Mouse (Mus musculus) embryonic fibroblast, embryonic 13.5 days (primary cell): ENCODE measurements around the gene Foxn3. TPM values are rescaled to one million over a fixed set of nuclear protein-coding genes. Genes with fewer than 3 reads are reported as not detected.

Experiments
- H3K27ac ChIP-seq: 2 replicates; pipeline ENCODE4 v1.5.1; 2012; ENCODE audit warnings: low read length, control low read depth, inconsistent platforms; ENCODE audit not compliant: insufficient read depth
- H3K4me1 ChIP-seq: 2 replicates; pipeline ENCODE4 v1.6.1; 2011; ENCODE audit warnings: low read length; ENCODE audit not compliant: control insufficient read depth, insufficient read depth
- H3K4me3 ChIP-seq: 2 replicates; pipeline ENCODE4 v1.5.1; 2011; ENCODE audit warnings: mild to moderate bottlenecking, control low read depth, low read length; ENCODE audit not compliant: insufficient read depth
- CTCF ChIP-seq: IDR thresholded peaks from 2 replicates; pipeline ENCODE4 v1.5.1; 2011; ENCODE audit warnings: mild to moderate bottlenecking, control low read depth, low read length, moderate library complexity, borderline replicate concordance; ENCODE audit not compliant: insufficient read depth
- POLR2A ChIP-seq: IDR thresholded peaks from 2 replicates; pipeline ENCODE4 v1.6.1; 2011; ENCODE audit warnings: low read depth, mild to moderate bottlenecking, control low read depth, low read length, moderate library complexity
- polyA plus RNA-seq: library from polyadenylated mRNA; stranded (reverse); fragments of >200 nt; gene quantifications from 2 replicates; pipeline ENCODE4 v1.2.4, GENCODE M21; 2011; ENCODE audit warnings: low read depth; ENCODE audit not compliant: missing spikeins, insufficient read length

Gene Foxn3
- polyA plus RNA-seq, 1 experiment = 59.0 TPM

- Histone ChIP-seq H3K4me1 (no peaks in the 10 kb centered on the region), H3K27ac (no peak overlapping the region), H3K4me3 (no peak overlapping the region)
- TF ChIP-seq CTCF (no peak), POLR2A (no peak)
Observed at GRCm38 (mm10) chr12:99453797-99454196, 109.6 kb downstream of the Foxn3 start.

DNA sequence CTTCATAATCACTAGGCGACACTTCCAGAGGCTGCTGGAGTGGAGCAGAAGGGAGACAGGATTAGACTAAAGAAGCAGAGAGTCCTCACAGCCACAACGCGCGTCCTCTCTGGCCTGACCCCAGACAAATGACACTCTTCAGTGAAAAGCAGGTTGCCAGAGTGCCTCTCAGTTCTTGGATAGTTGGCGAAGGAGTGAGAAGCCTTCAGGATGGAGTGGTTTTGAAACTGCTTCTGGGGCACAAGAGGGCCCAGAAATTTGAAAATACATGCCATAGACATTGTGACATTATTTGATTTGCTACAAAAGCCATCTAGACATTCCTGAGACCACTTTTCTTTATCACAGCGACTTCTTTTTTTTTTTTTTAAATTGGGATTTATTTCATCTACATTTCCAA is 113.3 kb downstream of the Foxn3 start:
- TF ChIP-seq CTCF (no peak), POLR2A (no peak)
- H3K27ac ChIP-seq = no peak overlapping the region
- no peaks in the 10 kb centered on the region for H3K4me1 ChIP-seq
- H3K4me3 ChIP-seq = no peak overlapping the region

- H3K27ac ChIP-seq = no peak overlapping the region
- no peak overlapping the region for H3K4me3 ChIP-seq
- H3K4me1 ChIP-seq = no peaks in the 10 kb centered on the region; the same call in 1 of the 2 replicates
- TF ChIP-seq CTCF = no peak
- TF ChIP-seq POLR2A = no peak
Observed at GRCm38 (mm10) chr12:99447791-99448190, 115.6 kb downstream of the Foxn3 start.

DNA sequence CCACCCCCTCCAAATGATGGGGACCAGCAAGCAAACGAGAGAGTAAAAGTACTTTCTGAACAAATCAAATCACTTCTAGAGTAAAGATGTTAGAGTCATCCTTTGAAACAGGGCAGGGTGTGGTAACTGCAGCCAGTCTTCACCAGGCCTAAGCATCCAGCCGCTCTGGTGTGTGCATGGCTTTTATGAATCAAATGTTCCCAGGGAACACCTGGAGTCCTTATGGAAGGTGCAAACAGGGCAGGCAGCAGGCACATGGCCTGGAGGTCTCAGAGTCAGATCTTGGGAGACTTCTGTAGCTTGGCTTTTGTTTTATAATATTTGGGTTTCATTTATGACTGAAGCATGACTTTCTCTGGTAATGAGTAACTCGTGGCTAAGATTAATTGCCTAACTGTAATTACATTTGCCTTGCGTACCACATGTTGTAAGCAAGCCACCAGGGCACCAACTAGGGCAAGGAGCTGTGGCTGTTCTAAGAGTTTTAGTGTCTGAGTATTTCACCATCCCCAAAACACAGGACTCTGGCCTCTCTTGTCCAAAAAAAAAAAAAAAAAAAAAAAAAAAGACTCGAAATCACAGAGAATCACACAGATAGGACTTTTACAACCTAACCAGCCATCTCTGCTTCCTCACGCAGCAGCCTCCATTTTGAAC is 118.2 kb downstream of the Foxn3 start:
- Histone ChIP-seq H3K4me1 (no peaks in the 10 kb centered on the region; the same call in 1 of the 2 replicates), H3K27ac (no peak overlapping the region), H3K4me3 (no peak overlapping the region)
- TF ChIP-seq CTCF (no peak), POLR2A (no peak)

- no peaks in the 10 kb centered on the region; the same call in 1 of the 2 replicates for H3K4me1 ChIP-seq
- TF ChIP-seq POLR2A (no peak), CTCF (no peak)
- H3K27ac ChIP-seq = no peak overlapping the region
- no peak overlapping the region for H3K4me3 ChIP-seq
Observed at GRCm38 (mm10) chr12:99442819-99443218, 120.6 kb downstream of the Foxn3 start.

DNA sequence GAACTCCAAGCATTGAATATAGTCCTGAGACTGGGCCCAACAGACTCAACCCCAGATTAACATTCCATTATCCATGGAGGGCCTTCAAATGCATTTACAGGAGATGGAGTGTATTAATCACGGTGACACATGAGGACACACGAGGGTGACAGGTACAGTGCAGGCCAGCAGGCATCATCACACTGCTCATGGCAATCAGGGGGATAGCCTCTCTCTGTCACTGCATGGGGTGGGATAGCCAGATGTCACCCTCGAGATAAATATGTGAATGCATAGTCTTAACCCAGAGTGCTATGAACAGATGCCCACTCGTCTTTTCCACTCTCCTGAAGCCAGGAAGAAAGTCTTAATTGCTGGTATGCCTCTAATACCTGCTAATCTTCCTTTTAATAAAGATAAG is 122.4 kb downstream of the Foxn3 start:
- Histone ChIP-seq H3K4me3 (no peak overlapping the region), H3K27ac (no peak overlapping the region), H3K4me1 (no peaks in the 10 kb centered on the region; the same call in 1 of the 2 replicates)
- TF ChIP-seq CTCF (no peak), POLR2A (no peak)

- no peak for TF ChIP-seq CTCF
- TF ChIP-seq POLR2A = no peak
- H3K27ac ChIP-seq = no peak overlapping the region
- no peaks in the 10 kb centered on the region; the same call in 1 of the 2 replicates for H3K4me1 ChIP-seq
- H3K4me3 ChIP-seq = no peak overlapping the region
Observed at GRCm38 (mm10) chr12:99440022-99440421, 123.4 kb downstream of the Foxn3 start.

GRCm38 (mm10) chr12:99435189-99435588 is 128.2 kb downstream of the Foxn3 start:
- Histone ChIP-seq H3K27ac (no peak overlapping the region), H3K4me3 (no peak overlapping the region), H3K4me1 (no peaks in the 10 kb centered on the region; the same call in 1 of the 2 replicates)
- TF ChIP-seq CTCF = no peak
- TF ChIP-seq POLR2A = no peak

DNA sequence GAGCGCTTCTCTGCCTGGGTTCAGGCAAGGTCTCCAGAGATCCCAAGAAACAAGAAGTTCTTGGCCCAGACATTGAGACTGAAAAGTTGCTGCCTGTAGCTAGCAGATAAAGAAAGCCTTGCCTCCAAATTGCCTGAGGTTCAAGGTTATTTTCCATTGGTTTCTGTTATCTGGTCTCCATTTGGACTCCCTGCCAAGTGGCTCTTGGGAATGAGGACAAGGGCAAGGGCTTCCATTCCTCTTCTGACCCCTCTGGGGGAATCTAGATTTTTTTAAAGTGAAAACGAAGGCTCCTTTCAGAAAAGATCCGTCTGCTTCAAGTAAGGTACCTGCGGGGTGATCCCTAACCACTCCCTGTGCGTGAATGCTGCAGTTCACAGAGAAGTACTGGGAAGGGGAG is 130.0 kb downstream of the Foxn3 start:
- H3K27ac ChIP-seq = no peak overlapping the region
- H3K4me3 ChIP-seq = no peak overlapping the region
- TF ChIP-seq CTCF (no peak), POLR2A (no peak)
- H3K4me1 ChIP-seq = no peaks in the 10 kb centered on the region; the same call in 1 of the 2 replicates

- H3K27ac ChIP-seq = no peak overlapping the region
- TF ChIP-seq CTCF (no peak), POLR2A (no peak)
- no peaks in the 10 kb centered on the region; the same call in 1 of the 2 replicates for H3K4me1 ChIP-seq
- H3K4me3 ChIP-seq = no peak overlapping the region
Observed at GRCm38 (mm10) chr12:99431541-99431940, 131.8 kb downstream of the Foxn3 start.
